Mouse (Mus musculus): ENCODE measurements around the gene Rrnad1.

Rrnad1 gene

GRCm38 (mm10) chr3:87930078-87930795 is at the start of gene Rrnad1, which contains the start of gene Isg20l2:
TSS of gene Rrnad1 (minus strand) at chr3:87930717.
TSS of gene Isg20l2 (plus strand) at chr3:87930314.
- peak; percentile 92 to 96 for DNase-seq (ENCODE audit: low spot score in 2 of 2)

GRCm38 (mm10) chr3:87980085-87980484 is 49.6 kb upstream of the Rrnad1 start:
- no peak for DNase-seq (ENCODE audit: low spot score in 2 of 2)

- DNase-seq (ENCODE audit: low spot score in 2 of 2) = no peak
These were observed 49.0 kb upstream of the Rrnad1 start for GRCm38 (mm10) chr3:87979493-87979892.

- no peak for DNase-seq (ENCODE audit: low spot score in 2 of 2)
These were observed 44.0 kb upstream of the Rrnad1 start for GRCm38 (mm10) chr3:87974381-87974987.

GRCm38 (mm10) chr3:87973593-87974380 is 43.3 kb upstream of the Rrnad1 start:
- no peak for DNase-seq (ENCODE audit: low spot score in 2 of 2)

GRCm38 (mm10) chr3:87972776-87973175 is 42.3 kb upstream of the Rrnad1 start:
- no peak for DNase-seq (ENCODE audit: low spot score in 2 of 2)

- DNase-seq (ENCODE audit: low spot score in 2 of 2) = no peak
These were observed 41.7 kb upstream of the Rrnad1 start for GRCm38 (mm10) chr3:87972203-87972664.

- no peak for DNase-seq (ENCODE audit: low spot score in 2 of 2)
These were observed 41.1 kb upstream of the Rrnad1 start for GRCm38 (mm10) chr3:87971489-87972202.

- DNase-seq (ENCODE audit: low spot score in 2 of 2) = no peak
These were observed 40.5 kb upstream of the Rrnad1 start, which contains the start of gene Nes for GRCm38 (mm10) chr3:87970939-87971488. TSS of gene Nes (plus strand) at chr3:87971078.

- peak in 1 of 2 experiments; percentile 65 for DNase-seq (ENCODE audit: low spot score in 2 of 2)
These were observed 39.8 kb upstream of the Rrnad1 start for GRCm38 (mm10) chr3:87970184-87970938.

GRCm38 (mm10) chr3:87960586-87961191 is 30.2 kb upstream of the Rrnad1 start:
- peak; percentile 31 to 80 for DNase-seq (ENCODE audit: low spot score in 2 of 2)

GRCm38 (mm10) chr3:87960191-87960585 is 29.7 kb upstream of the Rrnad1 start:
- no peak for DNase-seq (ENCODE audit: low spot score in 2 of 2)

GRCm38 (mm10) chr3:87959371-87959770 is 28.9 kb upstream of the Rrnad1 start:
- DNase-seq (ENCODE audit: low spot score in 2 of 2) = no peak

- no peak for DNase-seq (ENCODE audit: low spot score in 2 of 2)
These were observed 28.4 kb upstream of the Rrnad1 start for GRCm38 (mm10) chr3:87958967-87959366.

GRCm38 (mm10) chr3:87958476-87958875 is 28.0 kb upstream of the Rrnad1 start:
- DNase-seq (ENCODE audit: low spot score in 2 of 2) = no peak

GRCm38 (mm10) chr3:87958056-87958455 is 27.5 kb upstream of the Rrnad1 start:
- no peak for DNase-seq (ENCODE audit: low spot score in 2 of 2)

- DNase-seq (ENCODE audit: low spot score in 2 of 2) = no peak
These were observed 21.9 kb upstream of the Rrnad1 start for GRCm38 (mm10) chr3:87952440-87952839.

GRCm38 (mm10) chr3:87951946-87952345 is 21.4 kb upstream of the Rrnad1 start:
- DNase-seq (ENCODE audit: low spot score in 2 of 2) = no peak

- DNase-seq (ENCODE audit: low spot score in 2 of 2) = no peak
These were observed 19.5 kb upstream of the Rrnad1 start for GRCm38 (mm10) chr3:87949955-87950515.

Data from left cerebral cortex, adult 9 months (tissue).